Mouse (Mus musculus): ENCODE measurements around the gene Aldoc. TPM values are rescaled to one million over a fixed set of nuclear protein-coding genes. Genes with fewer than 3 reads are reported as not detected.

Aldoc gene
- polyA plus RNA-seq, 1 experiment, result 43.5 TPM

- Histone ChIP-seq H3K4me3 (ENCODE audit: insufficient read depth, low read depth, low read length) (no peak overlapping the region), H3K27ac (ENCODE audit: insufficient read depth, low read depth, low read length) (no peak overlapping the region), H3K4me1 (ENCODE audit: control insufficient read depth, insufficient read depth, low read length) (no peaks in the 10 kb centered on the region), H3K27me3 (replicated peaks; ENCODE audit: control insufficient read depth, insufficient read depth, low read length) (no peaks in the 10 kb centered on the region), H3K36me3 (ENCODE audit: control insufficient read depth, insufficient read depth, low read length) (no peaks in the 10 kb centered on the region)
- peak; percentile 69 for DNase-seq
- TF ChIP-seq CTCF (conservative IDR thresholded peaks at IDR 0.05; ENCODE audit: insufficient read depth, insufficient read length, low read depth, low read length) (no peak), POLR2A (IDR thresholded peaks at IDR 0.05; ENCODE audit: low read depth, low read length) (no peak)
- WGBS, result 59% methylated on average over 7 of the region's 7 CpGs
These were observed 49.8 kb downstream of the Aldoc start for GRCm38 (mm10) chr11:78372610-78373009.

- DNase-seq, result no peak
- 73% methylated on average over 8 of the region's 8 CpGs for WGBS
- Histone ChIP-seq H3K36me3 (ENCODE audit: control insufficient read depth, insufficient read depth, low read length) (no peaks in the 10 kb centered on the region), H3K27me3 (replicated peaks; ENCODE audit: control insufficient read depth, insufficient read depth, low read length) (no peaks in the 10 kb centered on the region), H3K4me3 (ENCODE audit: insufficient read depth, low read depth, low read length) (no peak overlapping the region), H3K4me1 (ENCODE audit: control insufficient read depth, insufficient read depth, low read length) (no peaks in the 10 kb centered on the region), H3K27ac (ENCODE audit: insufficient read depth, low read depth, low read length) (no peak overlapping the region)
- TF ChIP-seq CTCF (conservative IDR thresholded peaks at IDR 0.05; ENCODE audit: insufficient read depth, insufficient read length, low read depth, low read length), result no peak
- TF ChIP-seq POLR2A (IDR thresholded peaks at IDR 0.05; ENCODE audit: low read depth, low read length), result no peak
These were observed 51.4 kb downstream of the Aldoc start for GRCm38 (mm10) chr11:78374147-78374546.

Other genes starting within 250 kb of the Aldoc start
- gene Eral1, start 242.6 kb upstream of the Aldoc start, polyA plus RNA-seq (2012; rRNA removed), result 39.1 and 41.6 TPM in 2 replicates
- 13.4 and 14.7 TPM in 2 replicates for gene Fam222b, start 228.3 kb upstream of the Aldoc start, polyA plus RNA-seq (2012; rRNA removed)
- 108 and 126 TPM in 2 replicates for gene Traf4, start 157.4 kb upstream of the Aldoc start, polyA plus RNA-seq (2012; rRNA removed)
- 18.3 and 24.6 TPM in 2 replicates for gene Nek8, start 146.3 kb upstream of the Aldoc start, polyA plus RNA-seq (2012; rRNA removed)
- 78.2 and 144 TPM in 2 replicates for gene Tlcd1, start 146.3 kb upstream of the Aldoc start, polyA plus RNA-seq (2012; rRNA removed)
- gene Rpl23a, start 139.4 kb upstream of the Aldoc start, polyA plus RNA-seq (2012; rRNA removed), result 153 and 278 TPM in 2 replicates
- gene Rab34, start 134.5 kb upstream of the Aldoc start, polyA plus RNA-seq (2012; rRNA removed), result 78.1 and 92.4 TPM in 2 replicates
- gene Proca1, start 129.6 kb upstream of the Aldoc start, polyA plus RNA-seq (2012; rRNA removed), result 1.2 and 1.8 TPM in 2 replicates
- gene Sdf2, start 77.2 kb upstream of the Aldoc start, polyA plus RNA-seq (2012; rRNA removed), result 127 and 129 TPM in 2 replicates
- 17.8 and 20.7 TPM in 2 replicates for gene Supt6, start 77.0 kb upstream of the Aldoc start, polyA plus RNA-seq (2012; rRNA removed)
- 103 and 122 TPM in 2 replicates for gene 2610507B11Rik, start 61.2 kb upstream of the Aldoc start, polyA plus RNA-seq (2012; rRNA removed)
- 0.15 and 0.19 TPM in 2 replicates for gene BC030499, start 32.1 kb upstream of the Aldoc start, polyA plus RNA-seq (2012; rRNA removed)
- gene Spag5, start 21.4 kb upstream of the Aldoc start, polyA plus RNA-seq (2012; rRNA removed), result 13.2 and 15.0 TPM in 2 replicates
- gene Pigs, start 5.4 kb downstream of the Aldoc start, polyA plus RNA-seq (2012; rRNA removed), result 69.1 and 79.1 TPM in 2 replicates
- 20.3 and 20.8 TPM in 2 replicates for gene Unc119, start 20.5 kb downstream of the Aldoc start, polyA plus RNA-seq (2012; rRNA removed)
- gene Foxn1, start 63.6 kb downstream of the Aldoc start, polyA plus RNA-seq (2012; rRNA removed), result 0.03 and 0.05 TPM in 2 replicates
- 91.0 and 105 TPM in 2 replicates for gene Slc13a2, start 99.2 kb downstream of the Aldoc start, polyA plus RNA-seq (2012; rRNA removed)
- gene Slc46a1, start 142.7 kb downstream of the Aldoc start, polyA plus RNA-seq (2012; rRNA removed), result 93.2 and 115 TPM in 2 replicates
- 0.35 and 0.38 TPM in 2 replicates for gene Sarm1, start 174.8 kb downstream of the Aldoc start, polyA plus RNA-seq (2012; rRNA removed)
- gene Vtn, start 176.1 kb downstream of the Aldoc start, polyA plus RNA-seq (2012; rRNA removed), result 3.3 and 3.6 TPM in 2 replicates
- gene Sebox, start 180.5 kb downstream of the Aldoc start, polyA plus RNA-seq (2012; rRNA removed), result not detected in 2 replicates
- 14.0 and 15.9 TPM in 2 replicates for gene Tmem199, start 189.2 kb downstream of the Aldoc start, polyA plus RNA-seq (2012; rRNA removed)
- 115 and 118 TPM in 2 replicates for gene Poldip2, start 189.2 kb downstream of the Aldoc start, polyA plus RNA-seq (2012; rRNA removed)
- 33.0 and 33.3 TPM in 2 replicates for gene Tnfaip1, start 213.4 kb downstream of the Aldoc start, polyA plus RNA-seq (2012; rRNA removed)
- 57.2 and 61.6 TPM in 2 replicates for gene Ift20, start 213.4 kb downstream of the Aldoc start, polyA plus RNA-seq (2012; rRNA removed)
- gene Tmem97, start 227.8 kb downstream of the Aldoc start, polyA plus RNA-seq (2012; rRNA removed), result 34.4 and 41.9 TPM in 2 replicates